Mouse (Mus musculus) heart, embryonic 14.5 days (tissue): ENCODE results near the gene Dclk2. TPM values are rescaled to one million over a fixed set of nuclear protein-coding genes. Genes with fewer than 3 reads are reported as not detected.

Source experiments
- ATAC-seq: fragments of 200-750 bp; cut with Nextera tagmentation; 2 replicates; pipeline ENCODE4 v1.8.0; 2017; ENCODE audit warnings: low read depth, moderate TSS enrichment; ENCODE audit not compliant: insufficient number of reproducible peaks, insufficient read depth, low FRiP score
- H3K27ac ChIP-seq, 2 experiments: fragments of 200-500 bp in 1 of 2; fragments of 300-500 bp in 1 of 2; sonication (generic) in 1 of 2; replicated peaks in 1 of 2; 2 replicates each; pipeline ENCODE4 v1.5.1; 2012 to 2014; ENCODE audit warnings: low read depth in 2 of 2, low read length in 2 of 2, control low read depth in 1 of 2, mild to moderate bottlenecking in 1 of 2, mixed read lengths in 1 of 2; ENCODE audit not compliant: control insufficient read depth in 1 of 2, insufficient read depth in 1 of 2
- H3K27me3 ChIP-seq: fragments of 300-500 bp; sonication (generic); 2 replicates; pipeline ENCODE4 v1.6.1; 2014; ENCODE audit warnings: mild to moderate bottlenecking, low read length, control low read depth; ENCODE audit not compliant: control insufficient read depth, insufficient read depth
- H3K36me3 ChIP-seq: fragments of 300-500 bp; sonication (generic); 2 replicates; pipeline ENCODE4 v1.6.1; 2014; ENCODE audit warnings: mild to moderate bottlenecking, control low read depth, low read length, mixed read lengths; ENCODE audit not compliant: control insufficient read depth, insufficient read depth
- H3K4me1 ChIP-seq, 2 experiments: fragments of 200-500 bp in 1 of 2; fragments of 300-500 bp in 1 of 2; sonication (generic) in 1 of 2; 2 replicates each; pipeline ENCODE4 v1.6.1; 2012 to 2014; ENCODE audit warnings: low read length in 2 of 2, control low read depth in 1 of 2, mixed read lengths in 1 of 2; ENCODE audit not compliant: control insufficient read depth in 2 of 2, insufficient read depth in 2 of 2
- H3K4me2 ChIP-seq: fragments of 300-500 bp; sonication (generic); 2 replicates; pipeline ENCODE4 v1.6.1; 2014; ENCODE audit warnings: mild to moderate bottlenecking, low read length
- H3K4me3 ChIP-seq, 2 experiments: fragments of 200-500 bp in 1 of 2; fragments of 300-500 bp in 1 of 2; sonication (generic) in 1 of 2; 2 replicates each; pipeline ENCODE4 v1.5.1; 2012 to 2014; ENCODE audit warnings: low read length in 2 of 2, mild to moderate bottlenecking in 2 of 2, control low read depth in 1 of 2, low read depth in 1 of 2, moderate library complexity in 1 of 2; ENCODE audit not compliant: control insufficient read depth in 1 of 2, insufficient read depth in 1 of 2
- H3K9ac ChIP-seq: fragments of 300-500 bp; sonication (generic); 2 replicates; pipeline ENCODE4 v1.6.1; 2014; ENCODE audit warnings: mild to moderate bottlenecking, low read length
- H3K9me3 ChIP-seq: fragments of 300-500 bp; sonication (generic); 2 replicates; pipeline ENCODE4 v1.6.1; 2016; ENCODE audit warnings: low read length, control low read depth; ENCODE audit not compliant: control insufficient read depth
- WGBS: fragments of 180-500 bp; shearing (Covaris S2); extraction: QIAGEN DNeasy Blood & Tissue Kit; methylation state at CpG from one replicate; pipeline ENCODE4 v1.1.7; 2014; 5-methylcytosine and 5-hydroxymethylcytosine counted together
- polyA plus RNA-seq: library from polyadenylated mRNA; unstranded; fragments of >200 nt; fragmentation: Nextera tagmentation; extraction: Ambion mirVana; gene quantifications from 2 replicates; pipeline ENCODE4 v1.2.1, GENCODE M21; 2014

The Dclk2 gene
- polyA plus RNA-seq, 1 experiment from 2014 or later = 3.2 TPM

- WGBS = 19% methylated on average over 11 of the region's 11 CpGs
Observed at GRCm38 (mm10) chr3:86786845-86787351, 133.8 kb downstream of the Dclk2 start.

GRCm38 (mm10) chr3:86786280-86786679, 134.4 kb downstream of the Dclk2 start:
- H3K4me1 ChIP-seq = peaks cover 24 to 31% of the 10 kb centered on the region in 2 experiments
- no peak overlapping the region for H3K9ac ChIP-seq
- H3K9me3 ChIP-seq = no peaks in the 10 kb centered on the region
- H3K27me3 ChIP-seq = no peaks in the 10 kb centered on the region
- H3K27ac ChIP-seq = peak overlapping the region; percentile 52 to 78; a peak in 3 of 4 replicates
- H3K4me2 ChIP-seq = no peak overlapping the region
- H3K36me3 ChIP-seq = no peaks in the 10 kb centered on the region
- no peak for ATAC-seq
- 71% methylated on average over 12 of the region's 12 CpGs for whole genome bisulfite sequencing
- H3K4me3 ChIP-seq = no peak overlapping the region

More at GRCm38 (mm10) chr3:86786845-86787351, 133.8 kb downstream of the Dclk2 start:
- Histone ChIP-seq H3K27me3 (no peaks in the 10 kb centered on the region), H3K36me3 (no peaks in the 10 kb centered on the region), H3K4me2 (peak overlapping the region; percentile 35), H3K27ac (peak overlapping the region; percentile 52 to 78), H3K4me3 (no peak overlapping the region), H3K9me3 (no peaks in the 10 kb centered on the region), H3K9ac (peak overlapping the region; percentile 38; the same call in 1 of the 2 replicates), H3K4me1 (peaks cover 24 to 31% of the 10 kb centered on the region in 2 experiments)
- peak; percentile 76 for ATAC-seq

- ATAC-seq = no peak
- Histone ChIP-seq H3K36me3 (no peaks in the 10 kb centered on the region), H3K9ac (no peak overlapping the region), H3K4me1 (peaks cover 24 to 31% of the 10 kb centered on the region in 2 experiments), H3K9me3 (no peaks in the 10 kb centered on the region), H3K4me2 (no peak overlapping the region), H3K27me3 (no peaks in the 10 kb centered on the region), H3K4me3 (no peak overlapping the region), H3K27ac (no peak overlapping the region)
- WGBS = 57% methylated on average over 11 of the region's 11 CpGs
Observed at GRCm38 (mm10) chr3:86784930-86785329, 135.7 kb downstream of the Dclk2 start.

GRCm38 (mm10) chr3:86784051-86784450, 136.6 kb downstream of the Dclk2 start:
- 65% methylated on average over 3 of the region's 3 CpGs for WGBS
- no peak overlapping the region for H3K4me2 ChIP-seq
- no peak overlapping the region for H3K9ac ChIP-seq
- H3K27ac ChIP-seq = no peak overlapping the region
- no peak for ATAC-seq
- H3K4me3 ChIP-seq = no peak overlapping the region
- H3K4me1 ChIP-seq = peaks cover 21 to 24% of the 10 kb centered on the region in 2 experiments
- no peaks in the 10 kb centered on the region for H3K9me3 ChIP-seq
- H3K36me3 ChIP-seq = no peaks in the 10 kb centered on the region
- no peaks in the 10 kb centered on the region for H3K27me3 ChIP-seq

GRCm38 (mm10) chr3:86779704-86780103, 140.9 kb downstream of the Dclk2 start:
- WGBS = 59% methylated on average over 4 of the region's 4 CpGs
- Histone ChIP-seq H3K9me3 (no peaks in the 10 kb centered on the region), H3K36me3 (no peaks in the 10 kb centered on the region), H3K27ac (no peak overlapping the region), H3K27me3 (no peaks in the 10 kb centered on the region), H3K4me2 (no peak overlapping the region), H3K9ac (no peak overlapping the region), H3K4me1 (peaks cover 2 to 8% of the 10 kb centered on the region in 2 experiments; a peak in 3 of 4 replicates), H3K4me3 (no peak overlapping the region)
- ATAC-seq = no peak

GRCm38 (mm10) chr3:86775444-86775828, 145.2 kb downstream of the Dclk2 start:
- Histone ChIP-seq H3K9ac (no peak overlapping the region), H3K9me3 (no peaks in the 10 kb centered on the region), H3K36me3 (no peaks in the 10 kb centered on the region), H3K4me2 (no peak overlapping the region), H3K4me3 (no peak overlapping the region), H3K27ac (peak overlapping the region in 1 of 2 experiments; percentile 59; a peak in 1 of 4 replicates), H3K27me3 (no peaks in the 10 kb centered on the region), H3K4me1 (peaks cover 2 to 10% of the 10 kb centered on the region in 2 experiments; a peak in 2 of 4 replicates)
- 73% methylated on average over 6 of the region's 6 CpGs for WGBS
- no peak for ATAC-seq

GRCm38 (mm10) chr3:86774566-86775443, 145.8 kb downstream of the Dclk2 start:
- Histone ChIP-seq H3K4me3 (no peak overlapping the region), H3K9ac (no peak overlapping the region), H3K4me2 (peak overlapping the region; percentile 21; the same call in 1 of the 2 replicates), H3K27ac (peak overlapping the region; percentile 29 to 59; a peak in 3 of 4 replicates), H3K27me3 (no peaks in the 10 kb centered on the region), H3K4me1 (peaks cover 2 to 10% of the 10 kb centered on the region in 2 experiments; a peak in 2 of 4 replicates), H3K9me3 (no peaks in the 10 kb centered on the region), H3K36me3 (no peaks in the 10 kb centered on the region)
- ATAC-seq = no peak
- WGBS = 54% methylated on average over 14 of the region's 14 CpGs
